Mouse (Mus musculus): ENCODE data around the gene Rptn. TPM values are rescaled to one million over a fixed set of nuclear protein-coding genes. Genes with fewer than 3 reads are reported as not detected.
"Not testable (repeated sequence)": the region's sequence is repeated elsewhere in the genome, so short reads cannot be mapped to it uniquely, and the experiment has no call there.

Gene Rptn
- total RNA-seq (2021) = not detected
- long read RNA-seq, experiment 1 = 0 reads
- long read RNA-seq, experiment 2 = 0 reads

DNA sequence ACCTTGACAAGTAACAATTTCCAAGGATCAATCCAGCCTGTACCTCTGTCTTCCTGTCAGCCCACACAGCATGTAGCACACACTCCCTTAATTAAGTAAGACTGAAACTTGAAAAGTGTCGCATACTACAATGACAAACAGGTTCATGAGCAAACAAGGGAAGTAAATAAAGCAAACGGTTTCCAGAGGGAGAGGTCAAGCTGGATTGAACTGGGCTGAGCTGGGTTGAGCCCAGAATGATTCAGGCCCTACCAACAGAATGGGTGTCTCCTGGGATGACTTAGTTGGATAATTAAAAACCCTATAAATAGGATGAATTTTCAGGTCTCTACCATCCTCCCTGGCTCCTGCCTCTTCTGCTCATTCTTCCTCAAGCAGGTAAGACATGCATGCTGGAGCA lies at the start of gene Rptn:
Gene Rptn (plus strand): TSS at position 334 of the 400 bp plus-strand sequence.
- DNase-seq = no peak

GRCm38 (mm10) chr3:93346896-93347295 lies 46.6 kb upstream of the Rptn start:
- DNase-seq = no peak

GRCm38 (mm10) chr3:93360045-93360444 lies 33.5 kb upstream of the Rptn start:
- peak; percentile 80 for DNase-seq

- DNase-seq = no peak
Observed at GRCm38 (mm10) chr3:93361933-93362574, 31.4 kb upstream of the Rptn start.

DNA sequence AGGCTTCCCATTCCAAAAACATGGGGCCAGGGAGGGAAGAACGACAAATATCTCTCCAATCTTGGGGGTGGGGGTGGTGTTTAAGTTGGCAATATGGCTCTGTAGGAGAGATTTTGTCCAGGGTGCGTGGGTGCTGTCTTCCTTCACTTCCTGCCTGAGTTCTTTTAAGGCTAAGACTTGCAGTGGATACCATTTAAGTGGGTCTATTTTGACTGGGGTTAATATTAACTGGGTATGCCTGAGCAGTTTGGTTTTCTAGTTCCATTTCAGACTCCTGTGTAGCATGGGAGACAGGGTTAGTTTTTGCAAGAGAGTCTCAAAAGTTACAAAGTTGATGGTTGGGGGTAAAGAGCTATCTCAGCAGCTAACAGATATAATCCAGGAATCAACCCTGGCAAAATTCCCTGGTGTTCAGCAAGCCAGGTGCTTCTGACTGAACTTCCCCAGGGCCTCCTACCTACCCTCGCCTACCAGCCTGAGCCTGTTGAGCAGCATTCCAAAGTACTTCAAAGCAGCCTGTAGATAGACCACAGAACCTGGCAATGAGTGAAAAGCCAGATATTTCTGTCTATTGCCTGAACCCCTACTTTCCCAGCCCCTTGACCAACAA lies 26.4 kb upstream of the Rptn start:
- DNase-seq = no peak

GRCm38 (mm10) chr3:93368171-93368570 lies 25.3 kb upstream of the Rptn start:
- no peak for DNase-seq

DNA sequence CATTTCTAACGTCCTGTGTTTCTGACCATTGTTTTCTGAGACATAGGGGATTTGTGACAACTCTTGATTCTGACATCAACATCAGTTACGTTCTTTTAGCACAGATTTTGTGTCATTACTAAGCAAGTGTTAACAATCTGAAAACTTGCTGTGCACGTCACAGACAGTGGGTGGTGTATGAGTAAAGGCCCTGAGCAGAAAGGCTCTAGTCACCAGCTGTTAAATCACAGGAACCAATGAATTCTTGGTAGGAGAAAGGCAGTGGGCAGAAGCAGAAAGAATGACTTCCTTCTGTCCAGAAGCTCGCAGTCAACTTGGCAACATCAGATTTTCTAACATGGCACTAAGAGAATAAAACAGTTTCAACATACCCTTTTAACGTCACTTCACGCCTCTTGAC lies 20.1 kb upstream of the Rptn start:
- DNase-seq = no peak

GRCm38 (mm10) chr3:93375196-93375595 lies 18.3 kb upstream of the Rptn start:
- no peak for DNase-seq

DNA sequence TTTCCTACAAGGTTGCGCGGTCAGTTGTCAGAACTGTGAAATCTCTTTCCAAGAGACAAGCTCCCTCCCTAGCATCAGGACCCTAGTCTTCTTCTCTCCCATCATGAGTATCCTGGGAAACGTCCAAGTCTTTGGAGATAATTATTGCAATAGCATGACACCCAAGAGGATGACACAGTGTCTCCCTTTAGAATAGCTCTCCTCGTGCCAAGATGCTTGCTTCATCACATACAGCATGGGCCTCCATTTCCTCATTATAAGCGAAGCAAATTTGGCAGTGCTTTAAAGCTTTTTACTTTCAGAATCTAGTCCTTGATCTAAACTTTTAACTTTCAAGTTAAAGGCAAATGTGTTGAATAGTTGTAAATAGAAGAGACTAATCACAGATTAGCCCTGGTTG lies 17.9 kb upstream of the Rptn start:
- DNase-seq = no peak

DNA sequence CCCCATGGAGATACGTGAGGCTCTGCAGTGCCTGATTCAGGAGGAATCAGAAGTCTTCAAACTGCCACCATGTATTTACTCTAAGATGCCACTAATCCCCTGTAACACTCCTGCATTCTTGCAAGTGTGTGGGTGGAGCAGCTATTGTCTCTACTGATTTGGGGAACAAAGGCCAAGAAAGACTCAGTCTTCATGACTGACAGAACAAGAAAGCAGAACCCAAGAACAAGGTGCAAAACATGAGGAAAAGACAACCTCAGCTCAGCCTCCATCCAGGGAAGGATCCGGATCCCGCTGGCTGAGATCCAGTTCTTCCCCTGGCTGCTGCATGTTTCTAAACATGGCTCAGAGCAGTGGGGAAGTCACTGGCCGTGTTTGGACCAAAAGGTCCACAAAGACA lies 15.4 kb upstream of the Rptn start:
- no peak for DNase-seq

GRCm38 (mm10) chr3:93403936-93404335 lies 10.4 kb downstream of the Rptn start:
- DNase-seq = no peak

DNA sequence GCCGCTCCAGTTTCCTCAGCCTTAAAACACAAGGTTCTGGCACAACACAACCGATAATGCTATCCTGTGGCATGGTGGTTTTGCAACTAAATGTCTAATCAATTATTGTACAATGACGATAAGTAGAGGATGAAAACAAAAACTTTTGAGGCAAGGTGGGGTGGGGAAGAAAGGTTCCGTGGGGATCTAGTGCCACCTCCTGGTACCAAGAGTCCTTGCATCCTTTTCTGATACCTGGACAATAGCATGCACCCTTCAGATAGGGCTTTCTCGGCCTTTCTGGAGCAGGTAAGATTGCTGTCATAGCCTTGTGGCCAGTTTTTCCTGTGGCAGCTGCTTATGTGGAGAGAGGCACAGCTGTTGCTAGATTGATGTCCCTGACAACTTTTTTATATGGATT lies 13.5 kb downstream of the Rptn start:
- DNase-seq = peak; percentile 35

GRCm38 (mm10) chr3:93411905-93412304 lies 18.4 kb downstream of the Rptn start:
- no peak for DNase-seq

DNA sequence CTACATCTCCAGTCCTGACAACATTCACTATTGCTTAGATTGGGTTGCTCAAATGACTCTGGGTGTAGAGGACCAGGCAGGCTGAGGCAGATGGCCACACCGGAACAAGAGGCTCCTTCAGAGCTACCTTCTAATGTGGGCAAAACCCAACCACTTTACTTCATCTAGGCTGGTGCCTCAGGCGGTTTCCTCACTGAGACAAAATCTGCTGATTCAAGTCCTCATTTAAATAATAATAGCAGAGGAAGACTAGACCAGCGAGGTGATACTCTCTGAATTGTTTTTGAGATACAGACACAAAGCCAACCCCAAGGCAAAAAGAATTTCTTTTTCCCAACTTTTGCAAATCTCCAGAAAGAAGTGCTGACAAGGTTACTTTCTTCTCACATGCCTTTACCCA lies 38.2 kb downstream of the Rptn start:
- DNase-seq = no peak

DNA sequence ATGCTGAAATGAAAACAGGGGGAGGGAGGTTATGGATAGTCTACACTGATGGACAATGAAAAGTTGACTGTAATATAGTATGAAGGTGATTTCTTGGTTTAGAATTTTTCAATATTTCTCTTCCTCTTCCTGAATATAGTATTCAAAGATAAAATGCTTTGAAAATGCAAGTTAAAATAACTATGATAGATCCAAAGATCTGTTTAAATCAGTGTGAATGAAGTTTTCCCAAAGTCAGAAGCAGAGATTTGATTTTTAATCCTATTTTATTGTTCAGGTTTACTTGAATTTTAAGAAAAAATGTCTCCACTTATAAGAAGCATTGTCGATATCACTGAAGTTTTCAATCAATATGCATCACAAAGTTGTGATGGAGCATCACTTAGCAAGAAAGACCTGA lies 48.5 kb downstream of the Rptn start, which contains the start of gene Tchh:
Gene Tchh (plus strand): TSS at position 301 of the 400 bp plus-strand sequence.
- no peak for DNase-seq

- peak; percentile 9 for DNase-seq
Observed at GRCm38 (mm10) chr3:93443501-93444101, 50.1 kb downstream of the Rptn start.

DNA sequence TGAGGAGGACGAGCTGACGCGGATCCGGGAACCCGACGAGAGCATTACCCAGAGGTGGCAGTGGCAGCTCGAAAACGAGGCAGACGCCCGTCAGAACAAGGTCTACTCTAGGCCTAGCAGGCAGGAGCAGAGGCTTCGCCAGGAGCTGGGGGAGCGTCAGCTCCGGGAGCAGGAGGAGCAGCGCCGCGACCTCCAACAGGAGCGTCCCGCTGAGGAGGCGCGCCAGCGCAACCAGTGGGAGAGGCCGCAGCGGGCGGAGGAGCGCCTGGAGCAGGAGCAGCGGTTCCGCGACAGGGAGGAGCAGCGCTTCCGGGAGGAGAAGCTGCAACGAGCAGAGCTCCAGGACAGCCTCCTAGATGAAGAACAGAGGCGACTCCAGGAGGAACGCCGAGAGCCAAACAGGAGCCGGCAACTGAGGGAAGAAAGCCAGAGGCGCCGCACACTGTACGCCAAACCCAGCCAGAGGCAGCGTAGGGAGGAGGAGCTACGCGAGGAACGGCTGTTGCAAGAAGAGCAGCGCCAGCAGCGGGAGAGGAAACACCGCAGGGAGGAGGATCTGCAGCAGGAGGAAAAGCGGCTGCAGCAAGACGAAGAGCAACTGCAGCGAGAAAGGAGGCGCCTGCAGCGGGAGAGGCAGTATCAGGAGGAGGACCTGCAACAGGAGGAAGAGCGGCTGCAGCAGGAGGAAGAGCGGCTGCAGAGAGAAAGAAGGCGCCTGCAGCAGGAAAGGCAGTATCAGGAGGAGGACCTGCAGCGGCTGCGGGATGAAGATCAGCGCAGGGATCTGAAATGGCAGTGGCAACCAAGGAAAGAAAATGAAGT lies 51.1 kb downstream of the Rptn start:
- peak; percentile 76 for DNase-seq

- peak; percentile 13 for DNase-seq
Observed at GRCm38 (mm10) chr3:93445165-93445705, 51.7 kb downstream of the Rptn start.

- peak; percentile 31 for DNase-seq
Observed at GRCm38 (mm10) chr3:93446128-93446755, 52.7 kb downstream of the Rptn start.

GRCm38 (mm10) chr3:93446756-93447137 lies 53.2 kb downstream of the Rptn start:
- not testable (repeated sequence) for DNase-seq

GRCm38 (mm10) chr3:93447138-93447841 lies 53.8 kb downstream of the Rptn start:
- DNase-seq = peak; percentile 59
